Mouse (Mus musculus) liver, adult 2 months (tissue): ENCODE measurements around the gene Cd27.

ENCODE experiments used
- CTCF ChIP-seq: fragments of 200-500 bp; IDR thresholded peaks from 2 replicates; pipeline ENCODE4 v1.5.1; 2011; ENCODE audit warnings: low read depth, low read length, control low read depth
- POLR2A ChIP-seq: fragments of 200-500 bp; IDR thresholded peaks from 2 replicates; pipeline ENCODE4 v1.6.1; 2011; ENCODE audit warnings: low read length, control low read depth; ENCODE audit not compliant: insufficient read depth; ENCODE audit errors: extremely low read depth

DNA sequence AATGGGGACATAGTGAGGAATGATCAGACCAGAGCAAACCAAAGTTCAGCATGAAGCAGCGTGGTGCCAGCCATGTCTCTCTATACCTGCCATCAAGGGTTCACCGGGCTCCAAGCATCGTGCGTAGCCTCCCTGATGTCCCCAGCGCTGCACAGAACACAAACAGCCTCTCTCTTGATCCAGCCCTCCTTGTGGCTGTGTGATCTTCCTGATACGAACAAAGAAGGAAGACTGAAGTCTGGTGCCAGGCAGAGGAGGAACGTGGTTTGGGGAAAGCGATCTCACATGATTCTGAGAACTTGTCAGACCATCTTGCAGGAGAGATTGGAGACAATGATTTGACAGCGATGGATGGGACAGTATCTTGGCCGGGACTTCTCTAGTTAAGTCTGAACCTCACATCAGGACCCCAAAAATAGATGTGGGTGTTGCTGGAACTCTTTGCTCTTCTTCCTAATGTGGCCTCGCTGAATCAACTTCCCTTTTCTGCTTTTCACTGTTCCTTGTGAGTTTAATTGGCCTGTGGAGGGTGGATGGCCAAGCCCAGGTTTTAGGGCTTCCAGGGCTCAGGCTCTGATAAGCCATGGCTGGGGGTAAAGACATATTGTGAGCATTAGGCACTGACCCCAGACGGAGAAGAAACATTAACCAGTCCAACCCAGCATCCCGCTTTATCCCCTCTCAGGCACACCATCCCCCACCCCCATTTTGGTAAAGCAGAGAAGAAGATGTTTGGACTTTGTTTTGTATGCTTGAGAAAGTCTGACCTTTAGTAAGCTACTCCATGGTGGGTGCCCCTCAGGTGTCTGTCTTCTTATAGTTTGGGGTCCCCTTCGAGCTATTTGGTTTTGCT is 17.3 kb upstream of the Cd27 start:
- no peak for TF ChIP-seq CTCF
- TF ChIP-seq POLR2A = no peak
